Mouse (Mus musculus) bone marrow macrophage, adult 2 months (primary cell): ENCODE results near the gene Spert.

Experiments used
- CTCF ChIP-seq: IDR thresholded peaks from 2 replicates; pipeline ENCODE4 v1.5.1; 2012; ENCODE audit warnings: low read depth, mild to moderate bottlenecking, low read length, moderate library complexity
- POLR2A ChIP-seq: IDR thresholded peaks from 2 replicates; pipeline ENCODE4 v1.6.1; 2012; ENCODE audit warnings: mild to moderate bottlenecking, low read depth, low read length, borderline replicate concordance

DNA sequence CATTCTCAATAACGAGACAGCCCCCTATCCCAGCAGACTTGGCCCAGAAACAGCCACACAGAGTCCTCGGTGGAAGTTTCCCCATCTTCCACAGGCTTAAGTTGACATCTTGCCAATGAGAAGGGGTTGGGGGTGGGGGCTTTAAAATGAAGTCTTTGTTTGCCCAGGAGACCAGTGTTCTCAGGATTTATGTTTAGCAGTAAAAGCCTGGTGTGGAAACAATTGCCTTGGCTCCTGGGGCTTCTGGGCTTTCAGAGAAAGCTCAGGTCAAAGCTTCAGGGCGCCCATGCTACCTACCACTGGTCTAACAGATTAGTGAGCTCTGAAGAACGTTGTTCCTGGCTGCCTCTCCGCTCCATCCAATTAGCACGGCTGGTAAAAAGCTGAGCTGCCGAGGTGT, 43.2 kb upstream of the Spert start:
- TF ChIP-seq CTCF: no peak
- no peak for TF ChIP-seq POLR2A
